Mouse (Mus musculus): Measurements from ENCODE around the gene Plvap. TPM values are rescaled to one million over a fixed set of nuclear protein-coding genes. Genes with fewer than 3 reads are reported as not detected.

The Plvap gene
- total and polyA plus RNA-seq, 3 experiments = 11.7 to 20.4 TPM; not detected in 1

GRCm38 (mm10) chr8:71451337-71451736 lies 60.2 kb downstream of the Plvap start:
- Histone ChIP-seq H3K4me1 (ENCODE audit: control insufficient read depth in 1 of 2, insufficient read depth in 2 of 2, low read length in 2 of 2) (no peaks in the 10 kb centered on the region), H3K79me2 (ENCODE audit: control insufficient read depth, insufficient read depth, low read length, poor library complexity) (no peaks in the 10 kb centered on the region), H3K27ac (ENCODE audit: control insufficient read depth, low read depth, low read length) (no peak overlapping the region), H3K36me3 (ENCODE audit: control insufficient read depth in 1 of 2, insufficient read depth in 2 of 2, low read length in 2 of 2) (no peaks in the 10 kb centered on the region), H3K9ac (ENCODE audit: control insufficient read depth, low read depth, low read length, poor library complexity, severe bottlenecking) (no peak overlapping the region), H3K4me3 (ENCODE audit: control insufficient read depth in 1 of 2, insufficient read depth in 1 of 2, low read depth in 2 of 2, low read length in 2 of 2) (no peak overlapping the region), H3K27me3 (ENCODE audit: control insufficient read depth in 1 of 2, insufficient read depth in 2 of 2, low read length in 2 of 2) (peaks cover 0 to 1% of the 10 kb centered on the region in 2 experiments; a peak in 2 of 4 replicates), H3K9me3 (replicated peaks; ENCODE audit: insufficient read depth, low read length) (no peaks in the 10 kb centered on the region)
- TF ChIP-seq BHLHE40 (IDR thresholded peaks at IDR 0.05; ENCODE audit: borderline replicate concordance, low read depth, low read length) = no peak
- TF ChIP-seq NELFE (IDR thresholded peaks at IDR 0.05; ENCODE audit: low read depth, low read length) = no peak
- TF ChIP-seq MAFK (IDR thresholded peaks at IDR 0.05; ENCODE audit: borderline replicate concordance, low read depth, low read length) = no peak
- TF ChIP-seq HCFC1 (IDR thresholded peaks at IDR 0.05; ENCODE audit: low read depth, low read length) = no peak
- TF ChIP-seq SMC3 (IDR thresholded peaks at IDR 0.05; ENCODE audit: low read depth, low read length) = no peak
- no peak for TF ChIP-seq TAL1 (IDR thresholded peaks at IDR 0.05; ENCODE audit: low read length)
- TF ChIP-seq MAZ (IDR thresholded peaks at IDR 0.05; ENCODE audit: low read depth, low read length) = no peak
- no peak for TF ChIP-seq USF2 (IDR thresholded peaks at IDR 0.05; ENCODE audit: borderline replicate concordance in 1 of 2, insufficient read depth in 1 of 2, low read depth in 1 of 2, low read length in 2 of 2)
- no peak for TF ChIP-seq RAD21 (IDR thresholded peaks at IDR 0.05; ENCODE audit: low read depth, low read length)
- no peak for TF ChIP-seq KAT2A (conservative IDR thresholded peaks at IDR 0.05; ENCODE audit: low read depth, low read length)
- TF ChIP-seq TCF12 (IDR thresholded peaks at IDR 0.05; ENCODE audit: low read depth, low read length) = no peak
- TF ChIP-seq MYB (IDR thresholded peaks at IDR 0.05; ENCODE audit: low read depth, low read length) = no peak
- TF ChIP-seq NRF1 (IDR thresholded peaks at IDR 0.05; ENCODE audit: insufficient read depth, low read depth, low read length, poor library complexity, severe bottlenecking) = no peak
- DNase-seq (ENCODE audit: low read depth, low spot score) = no peak

Other genes starting within 250 kb of the Plvap start
- gene Myo9b, start 239.0 kb downstream of the Plvap start, total RNA-seq (2012; rRNA removed) = 35.8 and 36.5 TPM in 2 replicates
- gene Myo9b, start 239.0 kb downstream of the Plvap start, polyA plus RNA-seq (2012; ENCODE audit: insufficient read depth in 1 of 2, insufficient read length in 2 of 2, low read depth in 1 of 2, low replicate concordance in 2 of 2, missing spikeins in 1 of 2) = 10 to 100 TPM; 52.3 to 54.8 TPM
- gene Haus8, start 238.8 kb downstream of the Plvap start, total RNA-seq (2012; rRNA removed) = 55.6 and 60.4 TPM in 2 replicates
- 10 to 100 TPM in 1 of 2 experiments, not detected in 1; 69.2 TPM for gene Haus8, start 238.8 kb downstream of the Plvap start, polyA plus RNA-seq (2012; ENCODE audit: insufficient read depth in 1 of 2, insufficient read length in 2 of 2, low read depth in 1 of 2, low replicate concordance in 2 of 2, missing spikeins in 1 of 2)
- gene Use1, start 144.9 kb downstream of the Plvap start, total RNA-seq (2012; rRNA removed) = 91.9 and 107 TPM in 2 replicates
- 100 to 1,000 TPM in 1 of 2 experiments, not detected in 1; 117 TPM for gene Use1, start 144.9 kb downstream of the Plvap start, polyA plus RNA-seq (2012; ENCODE audit: insufficient read depth in 1 of 2, insufficient read length in 2 of 2, low read depth in 1 of 2, low replicate concordance in 2 of 2, missing spikeins in 1 of 2)
- gene Ocel1, start 140.5 kb downstream of the Plvap start, total RNA-seq (2012; rRNA removed) = 14.1 and 18.3 TPM in 2 replicates
- 10 to 100 TPM in 1 of 2 experiments, not detected in 1; 16.2 TPM for gene Ocel1, start 140.5 kb downstream of the Plvap start, polyA plus RNA-seq (2012; ENCODE audit: insufficient read depth in 1 of 2, insufficient read length in 2 of 2, low read depth in 1 of 2, low replicate concordance in 2 of 2, missing spikeins in 1 of 2)
- gene Nr2f6, start 129.8 kb downstream of the Plvap start, total RNA-seq (2012; rRNA removed) = 29.6 and 30.5 TPM in 2 replicates
- 10 to 100 TPM in 1 of 2 experiments, not detected in 1; 48.3 TPM for gene Nr2f6, start 129.8 kb downstream of the Plvap start, polyA plus RNA-seq (2012; ENCODE audit: insufficient read depth in 1 of 2, insufficient read length in 2 of 2, low read depth in 1 of 2, low replicate concordance in 2 of 2, missing spikeins in 1 of 2)
- gene Ushbp1, start 116.0 kb downstream of the Plvap start, total RNA-seq (2012; rRNA removed) = 0.04 TPM in 1 of 2 replicates, not detected in the other
- gene Ushbp1, start 116.0 kb downstream of the Plvap start, polyA plus RNA-seq (2012; ENCODE audit: insufficient read depth in 1 of 2, insufficient read length in 2 of 2, low read depth in 1 of 2, low replicate concordance in 2 of 2, missing spikeins in 1 of 2) = under 1 TPM in 1 of 2 experiments, not detected in 1; 0.07 TPM
- 54.5 and 59.6 TPM in 2 replicates for gene Babam1, start 114.9 kb downstream of the Plvap start, total RNA-seq (2012; rRNA removed)
- 100 to 1,000 TPM in 1 of 2 experiments, not detected in 1; 132 TPM for gene Babam1, start 114.9 kb downstream of the Plvap start, polyA plus RNA-seq (2012; ENCODE audit: insufficient read depth in 1 of 2, insufficient read length in 2 of 2, low read depth in 1 of 2, low replicate concordance in 2 of 2, missing spikeins in 1 of 2)
- 17.6 and 18.5 TPM in 2 replicates for gene Ankle1, start 105.7 kb downstream of the Plvap start, total RNA-seq (2012; rRNA removed)
- 10 to 100 TPM in 1 of 2 experiments, not detected in 1; 21.2 TPM for gene Ankle1, start 105.7 kb downstream of the Plvap start, polyA plus RNA-seq (2012; ENCODE audit: insufficient read depth in 1 of 2, insufficient read length in 2 of 2, low read depth in 1 of 2, low replicate concordance in 2 of 2, missing spikeins in 1 of 2)
- 26.3 and 28.5 TPM in 2 replicates for gene Abhd8, start 48.1 kb downstream of the Plvap start, total RNA-seq (2012; rRNA removed)
- gene Abhd8, start 48.1 kb downstream of the Plvap start, polyA plus RNA-seq (2012; ENCODE audit: insufficient read depth in 1 of 2, insufficient read length in 2 of 2, low read depth in 1 of 2, low replicate concordance in 2 of 2, missing spikeins in 1 of 2) = 10 to 100 TPM in 1 of 2 experiments, not detected in 1; 39.2 TPM
- gene Mrpl34, start 46.8 kb downstream of the Plvap start, total RNA-seq (2012; rRNA removed) = 123 and 143 TPM in 2 replicates
- 100 to 1,000 TPM in 1 of 2 experiments, not detected in 1; 196 TPM for gene Mrpl34, start 46.8 kb downstream of the Plvap start, polyA plus RNA-seq (2012; ENCODE audit: insufficient read depth in 1 of 2, insufficient read length in 2 of 2, low read depth in 1 of 2, low replicate concordance in 2 of 2, missing spikeins in 1 of 2)
- gene Dda1, start 42.6 kb downstream of the Plvap start, total RNA-seq (2012; rRNA removed) = 49.7 and 59.6 TPM in 2 replicates
- gene Dda1, start 42.6 kb downstream of the Plvap start, polyA plus RNA-seq (2012; ENCODE audit: insufficient read depth in 1 of 2, insufficient read length in 2 of 2, low read depth in 1 of 2, low replicate concordance in 2 of 2, missing spikeins in 1 of 2) = 100 to 1,000 TPM in 1 of 2 experiments, not detected in 1; 110 TPM
- 3.5 and 3.9 TPM in 2 replicates for gene Ano8, start 25.8 kb downstream of the Plvap start, total RNA-seq (2012; rRNA removed)
- 1 to 10 TPM in 1 of 2 experiments, not detected in 1; 4.8 TPM for gene Ano8, start 25.8 kb downstream of the Plvap start, polyA plus RNA-seq (2012; ENCODE audit: insufficient read depth in 1 of 2, insufficient read length in 2 of 2, low read depth in 1 of 2, low replicate concordance in 2 of 2, missing spikeins in 1 of 2)
- 45.5 and 49.4 TPM in 2 replicates for gene Gtpbp3, start 23.6 kb downstream of the Plvap start, total RNA-seq (2012; rRNA removed)
- 10 to 100 TPM in 1 of 2 experiments, not detected in 1; 50.1 TPM for gene Gtpbp3, start 23.6 kb downstream of the Plvap start, polyA plus RNA-seq (2012; ENCODE audit: insufficient read depth in 1 of 2, insufficient read length in 2 of 2, low read depth in 1 of 2, low replicate concordance in 2 of 2, missing spikeins in 1 of 2)
- not detected in 2 replicates for gene Ccdc194, start 14.0 kb upstream of the Plvap start, total RNA-seq (2012; rRNA removed)
- gene Ccdc194, start 14.0 kb upstream of the Plvap start, polyA plus RNA-seq (2012; ENCODE audit: insufficient read depth in 1 of 2, insufficient read length in 2 of 2, low read depth in 1 of 2, low replicate concordance in 2 of 2, missing spikeins in 1 of 2) = not detected
- gene Bst2, start 25.7 kb upstream of the Plvap start, total RNA-seq (2012; rRNA removed) = 41.1 and 49.9 TPM in 2 replicates
- gene Bst2, start 25.7 kb upstream of the Plvap start, polyA plus RNA-seq (2012; ENCODE audit: insufficient read depth in 1 of 2, insufficient read length in 2 of 2, low read depth in 1 of 2, low replicate concordance in 2 of 2, missing spikeins in 1 of 2) = 100 to 1,000 TPM in 1 of 2 experiments, not detected in 1; 125 TPM
- gene Mvb12a, start 31.2 kb upstream of the Plvap start, total RNA-seq (2012; rRNA removed) = 39.5 and 46.5 TPM in 2 replicates
- 10 to 100 TPM in 1 of 2 experiments, not detected in 1; 67.3 TPM for gene Mvb12a, start 31.2 kb upstream of the Plvap start, polyA plus RNA-seq (2012; ENCODE audit: insufficient read depth in 1 of 2, insufficient read length in 2 of 2, low read depth in 1 of 2, low replicate concordance in 2 of 2, missing spikeins in 1 of 2)
- 1.2 and 1.7 TPM in 2 replicates for gene Tmem221, start 47.1 kb upstream of the Plvap start, total RNA-seq (2012; rRNA removed)
- gene Tmem221, start 47.1 kb upstream of the Plvap start, polyA plus RNA-seq (2012; ENCODE audit: insufficient read depth in 1 of 2, insufficient read length in 2 of 2, low read depth in 1 of 2, low replicate concordance in 2 of 2, missing spikeins in 1 of 2) = 1 to 10 TPM in 1 of 2 experiments, not detected in 1; 5.1 TPM
- 0.04 TPM in 1 of 2 replicates, not detected in the other for gene Nxnl1, start 54.8 kb upstream of the Plvap start, total RNA-seq (2012; rRNA removed)
- 1 to 10 TPM in 1 of 2 experiments, not detected in 1; 1.2 TPM for gene Nxnl1, start 54.8 kb upstream of the Plvap start, polyA plus RNA-seq (2012; ENCODE audit: insufficient read depth in 1 of 2, insufficient read length in 2 of 2, low read depth in 1 of 2, low replicate concordance in 2 of 2, missing spikeins in 1 of 2)
- gene Slc27a1, start 57.1 kb upstream of the Plvap start, total RNA-seq (2012; rRNA removed) = 0.42 and 0.46 TPM in 2 replicates
- 1 to 10 TPM in 1 of 2 experiments, not detected in 1; 1.3 TPM for gene Slc27a1, start 57.1 kb upstream of the Plvap start, polyA plus RNA-seq (2012; ENCODE audit: insufficient read depth in 1 of 2, insufficient read length in 2 of 2, low read depth in 1 of 2, low replicate concordance in 2 of 2, missing spikeins in 1 of 2)
- gene Pgls, start 80.4 kb upstream of the Plvap start, total RNA-seq (2012; rRNA removed) = 219 and 257 TPM in 2 replicates
- gene Pgls, start 80.4 kb upstream of the Plvap start, polyA plus RNA-seq (2012; ENCODE audit: insufficient read depth in 1 of 2, insufficient read length in 2 of 2, low read depth in 1 of 2, low replicate concordance in 2 of 2, missing spikeins in 1 of 2) = 100 to 1,000 TPM in 1 of 2 experiments, not detected in 1; 225 TPM
- 3.8 and 7.6 TPM in 2 replicates for gene Fam129c, start 85.9 kb upstream of the Plvap start, total RNA-seq (2012; rRNA removed)
- gene Fam129c, start 85.9 kb upstream of the Plvap start, polyA plus RNA-seq (2012; ENCODE audit: insufficient read depth in 1 of 2, insufficient read length in 2 of 2, low read depth in 1 of 2, low replicate concordance in 2 of 2, missing spikeins in 1 of 2) = 1 to 10 TPM in 1 of 2 experiments, not detected in 1; 8.3 TPM
- gene Colgalt1, start 99.2 kb upstream of the Plvap start, total RNA-seq (2012; rRNA removed) = 37.8 and 50.9 TPM in 2 replicates
- 100 to 1,000 TPM in 1 of 2 experiments, 10 to 100 TPM in 1; 59.0 to 102 TPM for gene Colgalt1, start 99.2 kb upstream of the Plvap start, polyA plus RNA-seq (2012; ENCODE audit: insufficient read depth in 1 of 2, insufficient read length in 2 of 2, low read depth in 1 of 2, low replicate concordance in 2 of 2, missing spikeins in 1 of 2)
- 0.81 and 0.92 TPM in 2 replicates for gene Unc13a, start 160.0 kb upstream of the Plvap start, total RNA-seq (2012; rRNA removed)
- 1 to 10 TPM in 1 of 2 experiments, not detected in 1; 3.6 TPM for gene Unc13a, start 160.0 kb upstream of the Plvap start, polyA plus RNA-seq (2012; ENCODE audit: insufficient read depth in 1 of 2, insufficient read length in 2 of 2, low read depth in 1 of 2, low replicate concordance in 2 of 2, missing spikeins in 1 of 2)
- 4.2 and 5.1 TPM in 2 replicates for gene Jak3, start 164.5 kb upstream of the Plvap start, total RNA-seq (2012; rRNA removed)
- gene Jak3, start 164.5 kb upstream of the Plvap start, polyA plus RNA-seq (2012; ENCODE audit: insufficient read depth in 1 of 2, insufficient read length in 2 of 2, low read depth in 1 of 2, low replicate concordance in 2 of 2, missing spikeins in 1 of 2) = 10 to 100 TPM in 1 of 2 experiments, not detected in 1; 12.4 TPM
- gene Insl3, start 177.5 kb upstream of the Plvap start, total RNA-seq (2012; rRNA removed) = 0.54 and 0.69 TPM in 2 replicates
- gene Insl3, start 177.5 kb upstream of the Plvap start, polyA plus RNA-seq (2012; ENCODE audit: insufficient read depth in 1 of 2, insufficient read length in 2 of 2, low read depth in 1 of 2, low replicate concordance in 2 of 2, missing spikeins in 1 of 2) = 1 to 10 TPM in 1 of 2 experiments, not detected in 1; 4.4 TPM
- gene B3gnt3, start 190.0 kb upstream of the Plvap start, total RNA-seq (2012; rRNA removed) = 0.10 and 0.19 TPM in 2 replicates
- gene B3gnt3, start 190.0 kb upstream of the Plvap start, polyA plus RNA-seq (2012; ENCODE audit: insufficient read depth in 1 of 2, insufficient read length in 2 of 2, low read depth in 1 of 2, low replicate concordance in 2 of 2, missing spikeins in 1 of 2) = under 1 TPM in 1 of 2 experiments, not detected in 1; 0.84 TPM
- 2.3 and 3.7 TPM in 2 replicates for gene Fcho1, start 214.0 kb upstream of the Plvap start, total RNA-seq (2012; rRNA removed)
- 1 to 10 TPM in 1 of 2 experiments, not detected in 1; 6.8 TPM for gene Fcho1, start 214.0 kb upstream of the Plvap start, polyA plus RNA-seq (2012; ENCODE audit: insufficient read depth in 1 of 2, insufficient read length in 2 of 2, low read depth in 1 of 2, low replicate concordance in 2 of 2, missing spikeins in 1 of 2)

Data from MEL (cell line).